Mouse (Mus musculus) c-Kit-positive CD71-negative TER-119-negative erythroid progenitor cells, embryonic 14.5 days (primary cell): Measurements from ENCODE around the gene Ccdc171.
"Not testable (repeated sequence)": the region's sequence is repeated elsewhere in the genome, so short reads cannot be mapped to it uniquely, and the experiment has no call there.

Experiments used
- DNase-seq: peaks from one replicate; pipeline ENCODE4 v3.0.0-alpha.2; 2013; ENCODE audit warnings: low read depth

The Ccdc171 gene

DNA sequence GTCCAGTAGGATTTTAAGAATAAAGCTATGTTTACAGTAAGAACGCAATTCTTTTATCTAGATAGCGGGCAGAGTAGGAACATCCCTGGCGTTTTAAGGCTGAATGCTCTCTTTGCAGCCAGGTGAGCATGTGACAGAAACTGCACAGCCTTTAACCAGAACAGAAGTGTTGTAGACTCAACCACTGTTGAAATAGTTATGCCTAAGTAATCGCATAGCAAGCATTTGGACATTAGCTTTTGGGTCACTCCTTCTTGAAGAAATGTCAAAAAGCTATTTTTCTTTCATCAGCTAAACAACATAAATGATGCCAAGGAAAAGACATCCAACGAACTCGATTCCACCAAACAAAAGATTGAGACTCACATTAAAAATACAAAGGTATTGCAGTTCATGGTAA lies 131.7 kb downstream of the Ccdc171 start:
- DNase-seq, result no peak

GRCm38 (mm10) chr4:83658415-83658814 lies 133.1 kb downstream of the Ccdc171 start:
- no peak for DNase-seq

DNA sequence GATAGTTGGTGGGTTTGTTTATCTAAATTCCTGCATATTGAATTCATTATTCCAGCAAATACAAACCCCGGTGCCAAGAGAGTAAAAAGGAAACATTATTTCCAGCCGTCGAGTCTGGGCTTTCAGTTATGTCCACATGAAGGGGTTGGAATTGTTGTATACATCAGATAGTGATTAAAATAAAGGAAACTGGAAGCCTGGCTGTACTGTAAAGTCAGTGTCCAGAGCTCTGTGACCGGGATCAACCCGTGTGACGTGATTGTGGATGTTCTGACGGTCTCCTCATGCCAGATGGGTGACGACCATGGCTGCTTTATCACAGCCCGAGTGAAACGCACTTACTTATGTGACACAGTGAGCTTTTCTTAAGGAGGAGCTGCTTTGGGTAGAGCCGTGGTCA lies 134.1 kb downstream of the Ccdc171 start:
- DNase-seq, result no peak

GRCm38 (mm10) chr4:83661519-83662271 lies 136.3 kb downstream of the Ccdc171 start:
- no peak for DNase-seq

- no peak for DNase-seq
Measured at GRCm38 (mm10) chr4:83662301-83662700, 137.0 kb downstream of the Ccdc171 start.

DNA sequence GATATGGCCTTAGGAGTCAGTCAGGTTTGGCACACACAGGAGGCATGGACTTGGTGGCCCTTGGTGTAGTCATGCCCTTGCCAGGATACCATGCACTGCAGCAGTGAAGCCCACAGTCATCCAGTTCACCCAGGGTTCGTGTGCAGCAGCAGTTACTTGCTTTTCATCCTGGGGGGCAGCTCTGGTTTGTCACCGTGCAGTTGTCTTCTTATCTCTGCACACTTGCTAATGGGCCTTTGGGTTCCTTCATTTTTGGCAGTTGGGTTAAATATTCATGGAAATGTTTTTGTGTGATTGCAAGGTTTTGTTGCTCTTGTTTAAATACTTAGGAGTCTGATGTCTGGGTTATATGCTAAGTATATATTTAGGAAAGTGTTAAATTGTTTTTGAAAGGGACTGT lies 144.2 kb downstream of the Ccdc171 start:
- DNase-seq, result no peak

DNA sequence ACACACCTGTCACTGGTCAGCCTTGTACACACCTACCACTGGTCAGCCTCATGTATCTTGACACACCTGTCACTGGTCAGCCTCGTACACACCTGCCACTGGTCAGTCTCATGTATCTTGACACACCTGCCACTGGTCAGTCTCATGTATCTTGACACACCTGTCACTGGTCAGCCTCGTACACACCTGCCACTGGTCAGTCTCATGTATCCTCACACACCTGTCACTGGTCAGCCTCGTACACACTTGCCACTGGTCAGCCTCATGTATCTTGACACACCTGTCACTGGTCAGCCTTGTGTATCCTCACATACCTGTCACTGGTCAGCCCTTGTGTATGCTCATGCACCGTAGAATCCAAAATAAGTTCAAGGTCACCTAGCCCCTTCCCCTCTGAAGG lies 150.0 kb downstream of the Ccdc171 start:
- DNase-seq, result not testable (repeated sequence)

- no peak for DNase-seq
Measured at GRCm38 (mm10) chr4:83676444-83676843, 151.1 kb downstream of the Ccdc171 start.

GRCm38 (mm10) chr4:83681081-83681480 lies 155.7 kb downstream of the Ccdc171 start:
- no peak for DNase-seq

DNA sequence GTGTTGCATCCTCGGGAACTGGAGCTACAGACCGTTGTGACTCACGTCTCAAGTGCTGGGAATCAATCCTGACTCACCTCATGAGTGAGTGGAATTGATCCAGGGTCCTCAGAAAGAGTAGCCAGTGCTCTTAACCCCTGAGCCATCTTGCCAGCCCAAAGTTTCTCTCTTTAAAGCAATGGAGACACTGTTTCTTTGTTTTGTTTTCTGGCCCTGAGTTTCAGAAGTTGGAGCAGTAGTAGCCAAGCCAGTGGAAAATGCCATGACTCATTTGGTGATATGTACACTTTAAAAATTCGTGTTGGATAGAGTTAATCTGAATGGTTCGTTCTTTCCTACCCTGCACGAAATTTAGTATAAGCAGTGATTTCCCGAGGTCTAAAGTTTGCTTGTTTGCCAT lies 157.5 kb downstream of the Ccdc171 start:
- no peak for DNase-seq

DNA sequence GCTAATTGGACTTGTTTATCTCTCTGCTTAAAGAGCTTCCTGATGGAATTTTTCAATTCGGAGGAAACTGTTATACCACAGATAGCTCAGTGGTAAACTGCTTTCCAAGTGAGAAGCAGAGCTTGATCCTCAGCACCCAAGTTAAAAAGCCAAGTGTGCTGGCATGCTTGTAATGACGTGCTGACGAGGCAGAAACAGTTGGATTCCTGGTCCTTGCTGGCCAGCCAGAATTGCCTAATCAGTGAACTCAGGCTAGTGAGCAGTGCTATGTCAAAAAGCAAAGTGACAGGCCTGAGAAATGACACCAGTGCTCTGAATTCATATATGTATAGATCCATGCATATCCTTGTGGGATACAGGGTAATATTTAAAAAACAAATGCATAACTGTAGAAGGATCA lies 174.8 kb downstream of the Ccdc171 start:
- no peak for DNase-seq

GRCm38 (mm10) chr4:83716996-83717395 lies 191.7 kb downstream of the Ccdc171 start:
- DNase-seq, result no peak

DNA sequence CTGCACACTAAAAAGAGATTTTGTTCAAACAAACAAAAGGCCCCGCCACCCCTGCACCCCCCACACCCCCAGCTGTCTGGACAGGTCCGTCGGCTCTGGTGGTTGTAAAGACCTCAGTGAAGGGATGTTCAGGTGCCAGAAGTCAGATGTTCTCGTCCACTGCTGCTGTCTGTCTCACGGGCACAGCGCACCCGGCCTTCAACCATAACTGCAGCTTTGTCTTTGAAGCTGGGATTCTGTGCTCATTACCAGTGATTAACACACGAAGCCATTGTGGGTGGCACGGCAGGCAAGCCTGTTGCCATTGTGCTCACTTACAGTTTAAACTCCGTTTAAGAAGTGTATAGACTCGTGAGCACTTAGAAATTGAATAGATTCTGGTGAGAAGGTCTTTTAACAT lies 194.5 kb downstream of the Ccdc171 start:
- DNase-seq, result no peak

- DNase-seq, result peak; percentile 4
Measured at GRCm38 (mm10) chr4:83725136-83725535, 199.8 kb downstream of the Ccdc171 start.

- no peak for DNase-seq
Measured at GRCm38 (mm10) chr4:83739137-83739890, 214.0 kb downstream of the Ccdc171 start.

DNA sequence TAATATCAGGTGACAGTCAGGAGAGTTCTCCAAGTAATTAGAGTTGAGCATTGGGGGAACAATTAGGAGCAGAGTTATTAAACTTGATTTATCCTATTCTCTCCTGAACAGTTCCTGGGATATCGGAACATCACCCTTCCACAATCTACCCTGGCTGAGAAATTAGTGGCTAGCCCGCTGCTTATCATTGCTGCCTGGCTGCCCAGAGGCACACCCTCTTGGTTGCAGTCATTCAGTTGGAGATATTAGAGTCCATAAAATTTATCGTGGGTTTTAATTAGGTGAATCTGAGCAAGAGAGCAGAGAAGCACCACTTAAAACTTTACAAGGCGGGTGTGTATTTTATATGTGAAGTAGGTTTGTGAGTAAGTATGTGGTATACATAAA lies 214.5 kb downstream of the Ccdc171 start:
- no peak for DNase-seq

DNA sequence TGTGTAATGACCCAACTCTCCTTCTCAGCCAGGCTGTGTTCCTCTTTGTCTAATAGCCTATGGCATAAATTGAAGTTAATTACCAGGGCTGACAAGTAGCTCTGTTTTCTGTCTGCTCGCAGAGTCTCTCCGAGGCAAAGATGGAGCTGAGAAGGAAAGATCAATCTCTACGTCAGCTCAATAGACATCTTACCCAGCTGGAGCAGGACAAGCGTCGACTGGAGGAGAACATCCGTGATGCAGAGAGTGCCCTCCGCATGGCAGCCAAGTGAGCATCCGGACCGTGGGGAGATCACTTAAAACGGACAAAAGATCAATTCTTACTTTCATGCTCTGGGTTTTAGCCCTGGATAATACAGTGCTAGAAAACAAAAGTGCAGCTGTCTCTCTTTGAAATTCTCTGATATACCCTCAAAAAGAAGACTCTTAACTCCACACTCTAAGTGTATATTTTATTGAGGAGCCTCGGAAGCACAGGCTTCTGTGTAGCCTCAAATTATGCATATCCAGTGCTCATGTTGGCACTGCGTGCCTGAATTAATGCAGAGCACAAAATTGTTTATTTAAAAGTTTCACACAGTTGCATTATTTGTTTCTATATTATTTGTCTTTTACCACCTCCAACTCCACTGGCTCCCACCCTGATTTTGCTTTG lies 217.6 kb downstream of the Ccdc171 start:
- DNase-seq, result no peak

DNA sequence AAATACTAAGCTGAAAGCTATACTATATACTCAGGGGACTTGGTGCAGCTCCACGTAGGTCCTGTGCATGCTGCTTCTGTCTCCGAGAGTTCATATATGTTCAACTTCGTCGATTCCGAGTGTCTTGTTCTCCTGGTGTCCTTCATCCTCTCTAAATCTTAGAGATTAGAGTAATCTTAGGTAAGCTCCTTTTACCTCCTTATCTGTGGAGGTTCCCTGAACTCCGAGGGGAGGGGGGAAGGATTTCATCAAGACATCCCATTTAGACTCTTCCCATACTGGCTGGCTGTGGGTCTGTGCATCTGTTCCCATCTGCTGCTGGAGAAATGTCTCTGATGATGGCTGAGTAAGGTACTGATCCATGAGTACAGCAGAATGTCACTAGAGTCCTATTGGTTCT lies 249.8 kb downstream of the Ccdc171 start:
- DNase-seq, result no peak

- DNase-seq, result no peak
Measured at GRCm38 (mm10) chr4:83780044-83780443, 254.7 kb downstream of the Ccdc171 start.

GRCm38 (mm10) chr4:83785115-83785514 lies 259.8 kb downstream of the Ccdc171 start:
- no peak for DNase-seq

DNA sequence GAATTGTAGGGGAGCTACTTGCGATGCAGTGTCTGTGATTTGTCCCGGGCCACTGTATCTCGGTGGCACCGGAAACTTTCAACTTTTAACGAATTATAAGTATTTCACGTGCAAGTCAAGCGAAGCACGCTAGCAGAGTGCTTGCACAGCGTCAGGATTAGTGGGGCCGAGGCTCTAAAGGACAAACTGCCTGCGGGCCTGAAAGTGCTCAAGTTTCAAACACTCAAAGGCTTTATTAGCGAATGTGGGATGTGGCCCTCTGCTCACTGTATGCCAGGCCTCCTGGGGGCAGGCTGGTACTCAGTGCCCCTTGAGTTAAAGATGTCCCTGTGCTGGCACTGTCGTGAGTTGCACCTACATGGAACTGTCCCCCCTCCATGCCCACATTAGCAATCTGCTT lies 266.5 kb downstream of the Ccdc171 start:
- DNase-seq, result no peak

DNA sequence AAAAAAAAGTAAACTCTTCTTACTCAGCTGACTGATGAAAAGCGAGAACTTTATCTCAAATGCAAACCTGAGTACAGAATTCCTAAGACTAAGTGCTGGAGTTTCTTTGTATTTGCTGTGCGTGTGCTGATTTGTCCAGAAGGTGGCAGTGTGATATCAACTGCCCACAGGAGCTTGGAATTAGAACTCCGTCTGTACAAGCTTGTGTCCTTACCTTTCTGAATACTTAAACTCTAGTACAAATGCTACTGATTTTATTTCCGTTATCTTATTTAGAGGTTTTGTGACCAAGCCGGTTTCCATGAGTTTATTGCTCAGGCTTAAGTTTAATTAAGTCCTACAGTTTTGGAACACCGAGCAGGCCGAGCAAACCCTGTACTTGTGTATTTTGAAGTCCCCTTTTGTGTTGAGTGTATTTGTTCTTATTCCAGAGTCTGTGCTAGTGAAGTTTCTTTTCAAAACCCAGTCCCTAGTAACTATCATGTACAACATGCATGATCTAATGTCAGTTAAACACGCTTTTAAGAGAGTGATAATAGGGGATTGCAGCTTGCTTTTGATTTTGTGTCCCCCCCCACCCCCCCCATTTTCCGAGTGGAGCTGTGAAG lies 269.1 kb downstream of the Ccdc171 start:
- peak; percentile 22 for DNase-seq
